Mouse (Mus musculus): Measurements from ENCODE around the gene Nexn.
"Not testable (repeated sequence)": the region's sequence is repeated elsewhere in the genome, so short reads cannot be mapped to it uniquely, and the experiment has no call there.

The Nexn gene

DNA sequence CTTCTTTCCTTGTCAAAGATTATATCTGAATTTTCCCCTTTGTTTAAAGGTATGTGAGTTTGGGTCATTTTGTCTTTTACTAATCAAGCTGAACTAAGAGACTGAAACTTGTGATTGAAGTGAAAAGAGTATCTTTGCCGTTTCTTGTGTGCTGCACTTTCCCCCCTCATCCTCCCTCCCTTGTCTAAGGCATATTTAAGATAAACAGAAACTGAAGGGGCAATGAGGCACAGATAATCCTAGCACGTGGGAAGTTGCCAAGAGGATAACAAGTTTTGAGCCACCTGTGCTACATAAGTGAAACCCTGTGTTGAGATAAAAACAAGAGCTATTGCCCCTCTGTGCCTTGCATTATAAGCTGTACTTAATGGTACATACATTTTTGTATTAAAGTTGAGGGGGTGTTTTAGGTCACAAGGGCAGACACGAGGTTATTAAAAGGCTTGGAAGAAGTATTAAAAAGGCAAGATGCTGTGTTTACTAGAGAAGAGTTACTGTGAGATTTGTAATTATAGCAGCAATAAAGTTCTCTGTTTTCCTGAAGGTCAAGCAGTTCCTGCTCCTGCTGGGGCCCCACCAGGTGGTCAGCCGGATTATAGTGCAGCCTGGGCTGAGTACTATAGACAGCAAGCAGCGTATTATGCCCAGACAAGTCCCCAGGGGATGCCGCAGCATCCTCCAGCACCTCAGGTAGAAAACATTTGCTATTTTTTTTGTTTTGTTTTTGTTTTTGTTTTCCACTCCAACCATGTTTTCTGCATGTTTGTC lies 34.6 kb downstream of the Nexn start:
- no peak for DNase-seq

DNA sequence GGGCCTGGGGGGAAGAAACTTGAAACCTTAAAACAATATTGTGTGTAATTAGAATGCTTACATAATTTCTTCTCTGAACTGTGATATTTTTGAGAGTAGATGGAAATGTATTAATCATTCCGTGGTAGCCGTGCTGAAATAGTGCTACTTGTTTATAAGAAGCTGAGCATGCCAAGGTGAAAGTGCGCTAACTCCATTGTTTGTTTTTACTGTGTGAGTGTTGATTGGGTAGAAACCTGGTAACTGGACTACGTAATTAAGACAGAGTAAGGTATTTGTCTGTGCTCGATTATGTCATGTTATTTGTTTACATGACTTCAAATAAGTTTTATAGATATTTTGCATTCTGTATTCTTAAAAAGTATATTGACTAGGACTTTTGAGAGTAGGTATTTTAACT lies 36.9 kb downstream of the Nexn start:
- DNase-seq, result no peak

GRCm38 (mm10) chr3:152228843-152229242 lies 37.3 kb downstream of the Nexn start:
- DNase-seq, result no peak

- no peak for DNase-seq
These were observed 40.2 kb downstream of the Nexn start for GRCm38 (mm10) chr3:152225906-152226305.

DNA sequence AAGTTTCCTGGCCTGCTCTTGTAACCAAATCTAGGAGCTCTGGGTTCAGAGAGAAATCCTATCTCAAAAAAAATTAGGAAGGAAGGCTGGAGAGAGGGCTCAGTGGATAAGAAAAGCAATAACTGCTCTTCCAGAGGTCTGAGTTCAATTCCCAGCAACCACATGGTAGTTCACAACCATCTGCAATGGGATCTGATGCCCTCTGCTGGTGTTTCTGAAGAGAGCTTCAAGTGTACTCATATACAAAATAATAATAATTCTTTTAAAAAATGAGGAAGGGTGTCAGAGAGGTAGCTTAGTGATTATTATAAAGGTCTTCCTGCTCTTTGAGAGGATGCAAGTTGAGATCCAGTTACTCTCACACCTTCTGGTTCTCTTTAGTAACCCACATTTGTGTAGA lies 41.2 kb downstream of the Nexn start:
- DNase-seq, result no peak

DNA sequence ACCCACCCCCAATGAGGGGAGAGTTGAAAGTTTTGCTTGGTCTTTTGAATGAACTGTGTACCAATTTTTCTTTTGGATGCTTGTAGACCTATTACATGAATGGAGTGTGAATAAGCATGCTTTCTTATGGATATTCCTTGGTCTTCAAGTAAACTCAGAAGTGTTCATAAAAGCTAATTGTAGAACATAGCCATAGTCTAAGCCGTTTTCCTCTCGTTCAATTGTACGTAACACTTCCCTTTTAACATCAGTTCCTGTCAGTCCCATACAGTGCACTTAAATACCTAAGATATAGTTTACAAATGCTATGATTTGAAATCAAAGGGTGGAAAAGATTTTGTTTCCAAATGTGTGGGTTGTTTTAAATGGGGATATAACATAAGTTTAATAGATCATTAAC lies 52.7 kb downstream of the Nexn start:
- no peak for DNase-seq

DNA sequence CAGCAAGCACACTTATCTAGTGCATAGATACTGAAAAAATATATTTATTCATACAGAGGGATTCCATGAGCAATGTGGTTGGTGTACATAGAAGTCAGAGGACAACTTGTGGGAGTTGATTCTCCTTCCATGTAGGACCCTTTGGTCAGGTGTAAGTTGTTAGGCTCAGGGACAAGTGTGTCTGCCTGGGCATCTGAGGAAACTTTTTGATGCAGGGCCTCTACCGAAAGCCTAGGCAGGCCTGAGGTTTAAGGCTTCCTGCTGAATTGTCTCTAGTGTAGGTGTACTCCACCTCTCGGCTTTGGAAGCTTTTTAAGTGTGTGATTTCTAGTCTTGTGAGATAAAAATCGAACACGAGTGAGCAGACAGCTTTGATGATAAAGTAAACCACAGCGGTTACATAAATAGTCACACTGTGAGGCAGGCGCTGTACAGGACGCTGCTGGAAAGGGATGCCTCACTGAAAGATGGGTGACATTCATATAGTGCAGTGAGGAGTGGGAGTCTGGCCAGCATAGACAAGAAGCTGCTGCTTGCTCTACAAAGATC lies 54.3 kb downstream of the Nexn start:
- DNase-seq, result peak in 1 of 2 experiments; percentile 21

DNA sequence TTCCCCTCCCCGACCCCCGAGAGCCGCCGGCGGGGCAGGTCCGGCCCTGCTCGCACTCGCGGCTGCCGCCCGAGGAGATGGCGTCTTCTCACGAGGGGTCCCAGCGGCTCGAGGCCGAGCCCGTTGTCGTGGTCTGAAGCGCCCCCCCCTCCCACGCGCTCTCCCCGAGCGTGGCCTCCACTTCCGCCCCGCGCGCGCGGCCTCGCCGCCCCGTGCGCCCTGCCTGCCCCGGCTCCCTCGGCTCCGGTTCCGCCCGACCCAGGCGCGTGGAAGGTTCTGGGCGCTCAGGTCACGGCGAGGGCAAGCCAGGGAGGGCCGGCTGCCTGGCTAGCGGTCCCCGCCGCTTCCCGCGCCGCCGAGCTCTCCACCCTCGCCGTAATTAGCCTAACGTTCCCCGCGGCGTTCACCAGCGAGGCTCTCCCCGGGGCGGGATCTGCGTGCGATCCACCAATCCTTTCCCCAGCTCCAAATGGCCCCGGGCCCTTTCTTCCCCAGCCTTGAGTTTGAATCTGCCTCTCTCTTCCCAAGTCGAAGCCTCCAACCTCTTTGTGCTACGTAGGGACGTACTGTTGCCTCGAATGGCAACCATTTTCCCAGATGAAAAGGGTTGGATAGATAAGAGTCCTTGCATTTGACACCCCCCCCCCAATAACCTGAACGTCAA lies 55.3 kb downstream of the Nexn start:
- DNase-seq, result peak; percentile 76 to 77

GRCm38 (mm10) chr3:152209967-152210634 lies 56.0 kb downstream of the Nexn start, which contains the start of the genes Dnajb4 and Fubp1:
Dnajb4 (minus strand) TSS chr3:152210302.
Fubp1 (plus strand) TSS chr3:152210422.
- peak; percentile 100 for DNase-seq

GRCm38 (mm10) chr3:152209177-152209966 lies 56.8 kb downstream of the Nexn start:
- no peak for DNase-seq

DNA sequence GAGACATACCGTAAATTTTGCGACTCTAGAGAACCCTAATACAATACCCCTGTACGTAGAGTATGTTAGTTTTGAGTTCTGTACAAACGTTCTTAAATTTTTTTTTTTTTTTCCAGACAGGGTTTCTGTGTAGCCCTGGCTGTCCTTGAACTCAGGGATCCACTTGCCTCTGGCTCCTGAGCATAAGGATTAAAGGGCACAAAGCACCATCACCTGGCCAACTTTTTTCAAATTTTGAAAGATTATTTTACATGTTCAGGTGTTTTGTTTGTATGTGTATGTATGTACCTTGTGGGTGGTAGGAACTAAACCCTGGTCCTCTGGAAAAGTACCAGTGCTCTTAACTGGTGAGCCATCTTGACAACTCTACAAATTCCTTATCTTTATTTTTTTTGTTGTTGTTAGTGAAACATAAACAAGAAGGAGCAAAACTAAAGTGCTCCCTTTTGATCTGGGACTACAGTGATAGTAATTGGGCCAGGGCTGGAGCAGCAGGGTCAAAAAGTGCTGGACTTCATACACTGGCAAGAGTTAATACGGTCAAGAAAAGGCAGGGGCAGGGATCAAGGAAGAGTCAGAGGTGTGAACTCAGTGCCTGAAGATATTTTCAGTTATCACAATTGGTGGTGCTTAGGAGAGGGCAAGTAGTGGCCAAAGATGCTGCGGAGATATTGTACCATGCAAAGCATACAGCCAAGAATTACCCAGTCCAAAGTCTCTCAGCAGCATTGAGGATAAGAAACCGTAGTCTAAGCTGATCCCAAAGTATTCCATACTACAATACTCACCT lies 57.9 kb downstream of the Nexn start:
- peak in 1 of 2 experiments; percentile 16 for DNase-seq

- no peak for DNase-seq
These were observed 59.0 kb downstream of the Nexn start for GRCm38 (mm10) chr3:152207156-152207555.

GRCm38 (mm10) chr3:152204577-152204976 lies 61.6 kb downstream of the Nexn start:
- no peak for DNase-seq

- no peak for DNase-seq
These were observed 62.2 kb downstream of the Nexn start for GRCm38 (mm10) chr3:152203996-152204395.

DNA sequence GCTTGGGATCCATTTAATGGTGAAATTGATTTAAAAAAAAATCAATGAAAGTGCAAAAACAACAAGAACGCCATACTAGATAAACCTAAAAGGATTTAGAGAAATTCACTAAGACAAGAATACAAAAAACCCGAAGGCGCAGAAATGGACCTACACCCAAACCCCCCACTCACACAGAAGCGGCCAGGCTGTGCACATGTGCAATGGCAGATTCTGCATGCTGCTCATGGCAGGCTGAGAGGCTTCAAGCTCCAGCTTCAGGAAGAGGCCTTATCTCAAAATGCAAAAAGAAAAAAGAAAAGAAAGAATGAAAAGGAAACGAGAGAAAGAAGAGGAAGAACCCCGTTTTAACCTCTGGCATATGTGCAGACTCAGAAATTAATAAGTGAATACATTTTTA lies 62.7 kb downstream of the Nexn start:
- DNase-seq, result no peak

- no peak for DNase-seq
These were observed 63.2 kb downstream of the Nexn start for GRCm38 (mm10) chr3:152202942-152203341.

GRCm38 (mm10) chr3:152201651-152202050 lies 64.5 kb downstream of the Nexn start:
- no peak for DNase-seq

- DNase-seq, result no peak
These were observed 65.0 kb downstream of the Nexn start for GRCm38 (mm10) chr3:152201181-152201580.

DNA sequence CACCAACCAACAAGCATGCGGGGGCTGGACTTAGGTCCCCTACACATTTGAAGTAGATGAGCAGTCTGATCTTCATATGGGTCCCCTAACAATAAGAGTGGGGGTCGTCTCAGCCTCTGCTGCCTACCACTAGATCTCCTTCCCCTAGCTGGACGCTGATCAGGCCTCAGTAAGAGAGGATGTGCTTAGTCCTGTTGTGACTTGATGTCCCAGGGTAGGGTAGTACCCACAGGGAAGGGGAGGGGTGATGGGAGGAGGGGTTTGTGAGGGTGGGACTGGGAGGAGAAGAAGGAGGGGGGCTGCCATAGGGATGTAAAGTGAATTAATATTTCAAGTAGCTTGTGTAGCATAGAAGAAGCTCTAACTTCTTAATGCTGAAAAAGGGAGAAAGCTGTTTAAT lies 67.0 kb downstream of the Nexn start:
- DNase-seq, result no peak

- not testable (repeated sequence) for DNase-seq
These were observed 68.9 kb downstream of the Nexn start for GRCm38 (mm10) chr3:152197246-152197645.

GRCm38 (mm10) chr3:152193635-152194097 lies 72.5 kb downstream of the Nexn start:
- peak; percentile 83 to 85 for DNase-seq

- DNase-seq, result no peak
These were observed 73.0 kb downstream of the Nexn start for GRCm38 (mm10) chr3:152193177-152193576.
